Mouse (Mus musculus): ENCODE data around the gene Ccdc187. TPM values are rescaled to one million over a fixed set of nuclear protein-coding genes. Genes with fewer than 3 reads are reported as not detected.

The Ccdc187 gene
- total and polyA plus RNA-seq, 3 experiments: not detected

GRCm38 (mm10) chr2:26342044-26342443, 47.7 kb upstream of the Ccdc187 start:
- Histone ChIP-seq H3K36me3 (replicated peaks in 1 of 2; ENCODE audit: control insufficient read depth in 1 of 2, insufficient read depth in 1 of 2, low read length in 1 of 2) (peaks cover 0 to 13% of the 10 kb centered on the region in 2 experiments), H3K27me3 (replicated peaks) (no peaks in the 10 kb centered on the region), H3K9ac (ENCODE audit: insufficient read depth, low read depth) (no peak overlapping the region), H3K9me3 (replicated peaks; ENCODE audit: low read length) (no peaks in the 10 kb centered on the region), H3K79me2 (replicated peaks; ENCODE audit: control insufficient read depth, extremely low read depth, insufficient read depth, poor library complexity, severe bottlenecking) (no peaks in the 10 kb centered on the region), H3K4me2 (ENCODE audit: insufficient read depth, low read depth, poor library complexity, severe bottlenecking) (no peak overlapping the region), H3K27ac (ENCODE audit: insufficient read depth, low read depth) (no peak overlapping the region), H3K4me1 (ENCODE audit: control insufficient read depth in 1 of 2, insufficient read depth in 2 of 2) (peaks cover 8 to 48% of the 10 kb centered on the region in 2 experiments; a peak in 3 of 4 replicates), H3K4me3 (replicated peaks in 1 of 3; ENCODE audit: low read depth in 2 of 3, low read length in 2 of 3, poor library complexity in 1 of 3) (no peak overlapping the region)
- in situ Hi-C loops (cut with MboI; ENCODE audit: low pct_ligation_motif_present, low pct_unique_long_range_greater_than_20kb, low sequenced_read_pairs) (no loop called here), dilution Hi-C loops (cut with MboI; ENCODE audit: extremely low pct_ligation_motif_present, extremely low pct_unique_long_range_greater_than_20kb, low sequenced_read_pairs) (no loop called here)
- no peak for DNase-seq (ENCODE audit: extremely low read depth)
- no peak for TF ChIP-seq JUND (conservative IDR thresholded peaks at IDR 0.05; ENCODE audit: low read depth, low read length)

GRCm38 (mm10) chr2:26341510-26341981, 47.2 kb upstream of the Ccdc187 start:
- in situ Hi-C loops (cut with MboI; ENCODE audit: low pct_ligation_motif_present, low pct_unique_long_range_greater_than_20kb, low sequenced_read_pairs): no loop called here
- H3K9me3 ChIP-seq (replicated peaks; ENCODE audit: low read length): no peaks in the 10 kb centered on the region

GRCm38 (mm10) chr2:26339204-26339551, 44.8 kb upstream of the Ccdc187 start:
- TF ChIP-seq UBTF (IDR thresholded peaks at IDR 0.05; ENCODE audit: low read depth, low read length) (no peak), MAX (IDR thresholded peaks at IDR 0.05; ENCODE audit: low read length) (no peak), SIN3A (IDR thresholded peaks at IDR 0.05; ENCODE audit: low read length) (no peak), BHLHE40 (IDR thresholded peaks at IDR 0.05; ENCODE audit: low read depth, low read length) (no peak), NELFE (IDR thresholded peaks at IDR 0.05; ENCODE audit: low read depth, low read length) (no peak), MYC (IDR thresholded peaks at IDR 0.05; ENCODE audit: low read depth, low read length) (no peak), POLR2AphosphoS2 (IDR thresholded peaks at IDR 0.05; ENCODE audit: low read depth, low read length) (no peak)
- H3K4me3 ChIP-seq (replicated peaks in 1 of 3; ENCODE audit: low read depth in 2 of 3, low read length in 2 of 3, poor library complexity in 1 of 3): no peak overlapping the region
- H3K27me3 ChIP-seq (replicated peaks): no peaks in the 10 kb centered on the region
- dilution Hi-C loops (cut with MboI; ENCODE audit: extremely low pct_ligation_motif_present, extremely low pct_unique_long_range_greater_than_20kb, low sequenced_read_pairs): no loop called here
- H3K36me3 ChIP-seq (replicated peaks in 1 of 2; ENCODE audit: control insufficient read depth in 1 of 2, insufficient read depth in 1 of 2, low read length in 1 of 2): peaks cover 0 to 6% of the 10 kb centered on the region in 2 experiments
- in situ Hi-C loops (cut with MboI; ENCODE audit: low pct_ligation_motif_present, low pct_unique_long_range_greater_than_20kb, low sequenced_read_pairs): no loop called here
- no peak overlapping the region for H3K4me2 ChIP-seq (ENCODE audit: insufficient read depth, low read depth, poor library complexity, severe bottlenecking)
- H3K27ac ChIP-seq (ENCODE audit: insufficient read depth, low read depth): no peak overlapping the region
- no peak overlapping the region for H3K9ac ChIP-seq (ENCODE audit: insufficient read depth, low read depth)
- H3K4me1 ChIP-seq (ENCODE audit: control insufficient read depth in 1 of 2, insufficient read depth in 2 of 2): peaks cover 8 to 48% of the 10 kb centered on the region in 2 experiments; a peak in 3 of 4 replicates
- H3K9me3 ChIP-seq (replicated peaks; ENCODE audit: low read length): no peaks in the 10 kb centered on the region
- H3K79me2 ChIP-seq (replicated peaks; ENCODE audit: control insufficient read depth, extremely low read depth, insufficient read depth, poor library complexity, severe bottlenecking): no peaks in the 10 kb centered on the region
- DNase-seq (ENCODE audit: extremely low read depth): no peak

More at GRCm38 (mm10) chr2:26341510-26341981, 47.2 kb upstream of the Ccdc187 start:
- TF ChIP-seq SIN3A (IDR thresholded peaks at IDR 0.05; ENCODE audit: low read length): no peak
- no peak for TF ChIP-seq ZC3H11A (IDR thresholded peaks at IDR 0.05; ENCODE audit: low read depth, low read length)
- no peak for TF ChIP-seq ZMIZ1 (IDR thresholded peaks at IDR 0.05; ENCODE audit: low read depth, low read length)
- TF ChIP-seq ZNF384 (IDR thresholded peaks at IDR 0.05; ENCODE audit: low read depth, low read length): no peak
- no peak for DNase-seq (ENCODE audit: extremely low read depth)
- peaks cover 0 to 8% of the 10 kb centered on the region in 2 experiments for H3K36me3 ChIP-seq (replicated peaks in 1 of 2; ENCODE audit: control insufficient read depth in 1 of 2, insufficient read depth in 1 of 2, low read length in 1 of 2)
- no peaks in the 10 kb centered on the region for H3K27me3 ChIP-seq (replicated peaks)
- H3K4me2 ChIP-seq (ENCODE audit: insufficient read depth, low read depth, poor library complexity, severe bottlenecking): no peak overlapping the region
- peaks cover 8 to 48% of the 10 kb centered on the region in 2 experiments; a peak in 3 of 4 replicates for H3K4me1 ChIP-seq (ENCODE audit: control insufficient read depth in 1 of 2, insufficient read depth in 2 of 2)
- no peak overlapping the region for H3K4me3 ChIP-seq (replicated peaks in 1 of 3; ENCODE audit: low read depth in 2 of 3, low read length in 2 of 3, poor library complexity in 1 of 3)
- H3K27ac ChIP-seq (ENCODE audit: insufficient read depth, low read depth): no peak overlapping the region
- dilution Hi-C loops (cut with MboI; ENCODE audit: extremely low pct_ligation_motif_present, extremely low pct_unique_long_range_greater_than_20kb, low sequenced_read_pairs): no loop called here
- no peaks in the 10 kb centered on the region for H3K79me2 ChIP-seq (replicated peaks; ENCODE audit: control insufficient read depth, extremely low read depth, insufficient read depth, poor library complexity, severe bottlenecking)
- H3K9ac ChIP-seq (ENCODE audit: insufficient read depth, low read depth): no peak overlapping the region

Data from CH12.LX (cell line).